Mouse (Mus musculus) lung, postnatal 0 days (tissue): ENCODE results near the gene Thsd7a. TPM values are rescaled to one million over a fixed set of nuclear protein-coding genes. Genes with fewer than 3 reads are reported as not detected.

ENCODE experiments used
- ATAC-seq: fragments of 200-750 bp; cut with Nextera tagmentation; 2 replicates; pipeline ENCODE4 v1.8.0; 2017; ENCODE audit warnings: moderate library complexity
- DNase-seq: peaks from one replicate; pipeline ENCODE4 v3.0.0-alpha.2; 2016; ENCODE audit warnings: low spot score
- H3K27ac ChIP-seq: fragments of 300-500 bp; sonication (generic); 2 replicates; pipeline ENCODE4 v1.5.1; 2014; ENCODE audit warnings: antibody characterized with exemption, mild to moderate bottlenecking, low read length, mixed read lengths
- H3K27me3 ChIP-seq: fragments of 300-500 bp; sonication (generic); replicated peaks from 2 replicates; pipeline ENCODE4 v1.6.1; 2014; ENCODE audit warnings: low read length, mixed read lengths; ENCODE audit not compliant: insufficient read depth
- H3K36me3 ChIP-seq: fragments of 300-500 bp; sonication (generic); 2 replicates; pipeline ENCODE4 v1.6.1; 2014; ENCODE audit warnings: low read length, mixed read lengths; ENCODE audit not compliant: insufficient read depth
- H3K4me1 ChIP-seq: fragments of 300-500 bp; sonication (generic); 2 replicates; pipeline ENCODE4 v1.6.1; 2014; ENCODE audit warnings: antibody characterized with exemption, low read depth, low read length, mixed read lengths; ENCODE audit not compliant: insufficient read depth
- H3K4me2 ChIP-seq: fragments of 300-500 bp; sonication (generic); replicated peaks from 2 replicates; pipeline ENCODE4 v1.6.1; 2014; ENCODE audit warnings: low read depth, mild to moderate bottlenecking, low read length, moderate library complexity, mixed read lengths
- H3K4me3 ChIP-seq: fragments of 300-500 bp; sonication (generic); 2 replicates; pipeline ENCODE4 v1.5.1; 2014; ENCODE audit warnings: low read depth, low read length
- H3K9ac ChIP-seq: fragments of 300-500 bp; sonication (generic); replicated peaks from 2 replicates; pipeline ENCODE4 v1.6.1; 2014; ENCODE audit warnings: low read depth, mild to moderate bottlenecking
- H3K9me3 ChIP-seq: fragments of 300-500 bp; sonication (generic); 2 replicates; pipeline ENCODE4 v1.6.1; 2016; ENCODE audit warnings: low read length, mixed read lengths
- CTCF ChIP-seq: IDR thresholded peaks from 2 replicates; pipeline ENCODE4 v1.5.1; 2016; ENCODE audit warnings: antibody characterized with exemption, mild to moderate bottlenecking
- EP300 ChIP-seq: IDR thresholded peaks from 2 replicates; pipeline ENCODE4 v1.6.1; 2016; ENCODE audit warnings: antibody characterized with exemption, mild to moderate bottlenecking, control low read depth
- WGBS: fragments of 180-500 bp; shearing (Covaris S2); extraction: QIAGEN DNeasy Blood & Tissue Kit; methylation state at CpG from one replicate; pipeline ENCODE4 v1.1.7; 2014; 5-methylcytosine and 5-hydroxymethylcytosine counted together
- polyA plus RNA-seq: library from polyadenylated mRNA; unstranded; fragments of >200 nt; fragmentation: Nextera tagmentation; extraction: Ambion mirVana; gene quantifications from 2 replicates; pipeline ENCODE4 v1.2.1, GENCODE M21; 2015

The Thsd7a gene
- polyA plus RNA-seq, 1 experiment from 2014 or later = 2.8 TPM

GRCm38 (mm10) chr6:12467339-12468124, 281.7 kb downstream of the Thsd7a start:
- ATAC-seq (no peak), DNase-seq (no peak)
- H3K36me3 ChIP-seq = no peaks in the 10 kb centered on the region
- no peaks in the 10 kb centered on the region for H3K9me3 ChIP-seq
- H3K4me2 ChIP-seq = no peak overlapping the region
- H3K9ac ChIP-seq = no peak overlapping the region
- no peak overlapping the region for H3K27ac ChIP-seq
- no peaks in the 10 kb centered on the region for H3K27me3 ChIP-seq
- no peaks in the 10 kb centered on the region for H3K4me1 ChIP-seq
- WGBS = 41% methylated on average over 7 of the region's 7 CpGs
- no peak overlapping the region for H3K4me3 ChIP-seq
- TF ChIP-seq EP300 = no peak
- TF ChIP-seq CTCF = no peak

- TF ChIP-seq EP300 (0 out of 2 replicates have a peak, but pooled peaks have one; percentile 25), CTCF (no peak)
- 66% methylated on average over 4 of the region's 4 CpGs for WGBS
- DNase-seq = peak; percentile 49
- peak; percentile 28; the same call in 1 of the 2 replicates for ATAC-seq
- Histone ChIP-seq H3K4me3 (no peak overlapping the region), H3K4me1 (no peaks in the 10 kb centered on the region), H3K27ac (no peak overlapping the region), H3K9ac (no peak overlapping the region), H3K27me3 (no peaks in the 10 kb centered on the region), H3K4me2 (no peak overlapping the region), H3K36me3 (no peaks in the 10 kb centered on the region), H3K9me3 (no peaks in the 10 kb centered on the region)
Measured at GRCm38 (mm10) chr6:12458841-12459240, 290.4 kb downstream of the Thsd7a start.

GRCm38 (mm10) chr6:12457451-12457850, 291.8 kb downstream of the Thsd7a start:
- no peak overlapping the region for H3K4me2 ChIP-seq
- no peaks in the 10 kb centered on the region for H3K4me1 ChIP-seq
- H3K27me3 ChIP-seq = no peaks in the 10 kb centered on the region
- WGBS = 80% methylated on average over 1 of the region's 1 CpGs
- H3K9ac ChIP-seq = no peak overlapping the region
- H3K36me3 ChIP-seq = no peaks in the 10 kb centered on the region
- DNase-seq (no peak), ATAC-seq (no peak)
- H3K9me3 ChIP-seq = no peaks in the 10 kb centered on the region
- H3K27ac ChIP-seq = no peak overlapping the region
- no peak overlapping the region for H3K4me3 ChIP-seq
- TF ChIP-seq CTCF = no peak
- TF ChIP-seq EP300 = no peak

GRCm38 (mm10) chr6:12454876-12455485, 294.2 kb downstream of the Thsd7a start:
- TF ChIP-seq CTCF = no peak
- TF ChIP-seq EP300 = no peak
- no peaks in the 10 kb centered on the region for H3K27me3 ChIP-seq
- no peak overlapping the region for H3K9ac ChIP-seq
- H3K27ac ChIP-seq = no peak overlapping the region
- H3K9me3 ChIP-seq = no peaks in the 10 kb centered on the region
- 52% methylated on average over 1 of the region's 1 CpGs for WGBS
- H3K4me2 ChIP-seq = no peak overlapping the region
- ATAC-seq (no peak), DNase-seq (peak; percentile 37)
- H3K36me3 ChIP-seq = no peaks in the 10 kb centered on the region
- H3K4me1 ChIP-seq = no peaks in the 10 kb centered on the region
- H3K4me3 ChIP-seq = no peak overlapping the region

DNA sequence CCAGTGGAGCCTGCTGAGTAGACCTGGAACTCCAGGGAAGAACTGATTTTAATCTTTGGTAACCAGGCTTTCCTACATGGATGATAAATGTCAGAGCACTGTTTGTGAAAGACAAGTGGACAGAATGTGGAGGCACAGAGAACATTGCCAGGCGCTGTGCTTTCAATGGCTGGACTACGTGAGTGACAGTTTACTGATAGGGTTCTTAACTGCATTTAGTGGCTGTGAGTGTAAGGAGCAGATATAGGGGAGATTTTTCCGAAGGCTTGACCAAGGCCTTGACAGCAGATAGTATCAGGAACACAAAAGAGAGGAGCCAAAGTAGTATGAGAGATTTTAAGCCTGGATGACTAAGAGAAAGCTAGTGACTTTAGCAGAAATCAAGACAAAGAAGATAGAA, 295.1 kb downstream of the Thsd7a start:
- Histone ChIP-seq H3K36me3 (no peaks in the 10 kb centered on the region), H3K9ac (no peak overlapping the region), H3K4me1 (no peaks in the 10 kb centered on the region), H3K27me3 (no peaks in the 10 kb centered on the region), H3K4me2 (no peak overlapping the region), H3K27ac (no peak overlapping the region), H3K9me3 (no peaks in the 10 kb centered on the region), H3K4me3 (no peak overlapping the region)
- WGBS = 53% methylated on average over 3 of the region's 3 CpGs
- DNase-seq (no peak), ATAC-seq (no peak)
- TF ChIP-seq CTCF = no peak
- TF ChIP-seq EP300 = no peak

GRCm38 (mm10) chr6:12448851-12449250, 300.4 kb downstream of the Thsd7a start:
- Histone ChIP-seq H3K9me3 (no peaks in the 10 kb centered on the region), H3K9ac (no peak overlapping the region), H3K4me2 (no peak overlapping the region), H3K36me3 (no peaks in the 10 kb centered on the region), H3K27ac (no peak overlapping the region), H3K27me3 (no peaks in the 10 kb centered on the region), H3K4me1 (no peaks in the 10 kb centered on the region), H3K4me3 (no peak overlapping the region)
- 58% methylated on average over 3 of the region's 3 CpGs for WGBS
- ATAC-seq (peak; percentile 28; the same call in 1 of the 2 replicates), DNase-seq (peak; percentile 48)
- peak; percentile 28; the same call in 1 of the 2 replicates for TF ChIP-seq EP300
- no peak for TF ChIP-seq CTCF
